Mouse (Mus musculus) effector memory CD4-positive, alpha-beta T cell, adult 7 months (primary cell): ENCODE results near the gene Xcr1. TPM values are rescaled to one million over a fixed set of nuclear protein-coding genes. Genes with fewer than 3 reads are reported as not detected.

Experiments
- polyA plus RNA-seq: library from polyadenylated mRNA; unstranded; fragments of 100-300 nt; shearing (Covaris generic); gene quantifications from one replicate; pipeline ENCODE4 v1.2.1, GENCODE M21; 2017

Xcr1 gene
- polyA plus RNA-seq: 2.0 TPM

DNA sequence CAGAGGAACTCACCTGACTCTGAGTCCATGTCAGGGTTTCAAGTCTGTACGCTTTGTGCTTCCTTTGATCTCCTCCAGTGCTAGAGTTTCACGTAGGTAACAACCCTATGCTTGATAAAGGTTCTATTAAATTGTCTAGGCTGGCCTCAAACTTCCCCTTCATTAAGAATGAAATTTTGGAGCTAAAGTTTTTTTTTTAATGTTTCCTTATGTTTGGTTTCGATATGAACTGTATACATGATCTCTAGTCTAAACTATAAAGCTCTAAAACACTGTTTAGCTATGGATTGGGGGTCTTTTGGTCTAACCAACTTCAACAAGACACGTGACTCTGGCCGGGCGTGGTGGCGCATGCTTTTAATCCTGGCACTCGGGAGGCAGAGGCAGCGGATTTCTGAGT is at the start of gene Xcr1:
TSS of gene Xcr1 (minus strand) at position 101 of the 400 bp plus-strand sequence.

DNA sequence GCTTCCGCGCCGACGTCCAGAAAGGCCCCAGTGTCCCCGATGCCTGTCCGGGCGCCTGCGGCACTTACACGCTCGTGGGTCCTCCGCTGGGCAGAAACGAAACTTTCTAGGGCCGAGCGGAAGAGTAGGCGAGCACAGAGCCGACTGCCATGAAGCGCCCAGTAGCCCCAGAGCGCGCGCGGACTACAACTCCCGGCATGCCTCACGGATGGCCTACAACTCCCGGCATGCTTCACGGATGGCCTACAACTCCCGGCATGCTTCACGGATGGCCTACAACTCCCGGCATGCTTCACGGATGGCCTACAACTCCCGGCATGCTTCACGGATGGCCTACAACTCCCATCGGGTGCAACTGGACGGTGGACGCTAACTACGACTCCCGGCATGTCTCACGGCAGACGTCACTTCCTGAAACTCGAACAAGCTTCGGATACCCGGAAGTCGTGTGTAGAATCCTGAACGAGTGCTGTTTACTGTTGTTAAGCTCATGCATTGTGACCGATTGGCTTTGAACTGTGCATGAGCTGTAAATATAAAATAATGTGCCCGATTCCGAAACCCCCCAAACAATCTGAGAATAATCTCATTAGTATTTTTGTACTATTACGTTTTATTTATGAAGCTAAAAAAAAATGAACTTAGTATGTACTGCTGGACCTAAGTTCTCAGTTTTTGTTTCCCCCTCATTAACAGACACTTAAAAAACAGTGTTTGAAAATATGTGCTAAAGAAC is 9.9 kb downstream of the Xcr1 start, which contains the start of gene Fyco1:
TSS of gene Fyco1 (minus strand) at position 187 of the 736 bp plus-strand sequence.

DNA sequence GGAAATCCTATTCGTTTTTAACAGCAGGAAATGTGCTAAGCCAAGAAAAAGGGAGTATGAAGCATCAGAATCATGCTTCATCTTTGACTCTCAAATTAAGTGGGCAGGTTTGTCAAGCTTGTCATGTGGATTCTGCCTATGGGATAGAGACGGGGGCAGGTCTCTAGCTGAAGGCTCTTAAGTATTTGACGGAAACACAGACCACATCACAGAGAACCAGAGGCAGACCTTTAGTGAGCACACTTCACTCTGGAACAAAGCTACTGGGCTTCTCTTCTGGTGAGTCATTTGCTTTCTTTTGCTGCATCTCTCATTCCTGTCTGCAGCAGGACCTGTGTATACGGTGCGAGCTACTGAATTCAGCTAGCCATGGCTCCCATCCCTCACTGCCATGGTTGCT is 55.6 kb downstream of the Xcr1 start, which contains the start of gene Cxcr6:
TSS of gene Cxcr6 (plus strand) at position 209 of the 400 bp plus-strand sequence.

Other genes starting within 250 kb of the Xcr1 start
- 0.23 TPM for gene Slc6a20b, start 229.5 kb downstream of the Xcr1 start, polyA plus RNA-seq
- gene Ccr9, start 183.6 kb downstream of the Xcr1 start, polyA plus RNA-seq: 0.45 TPM
- gene Slc6a20a, start 183.1 kb downstream of the Xcr1 start, polyA plus RNA-seq: 0.15 TPM
- gene Lztfl1, start 144.3 kb downstream of the Xcr1 start, polyA plus RNA-seq: 15.2 TPM
- gene Cxcr6, start 55.6 kb downstream of the Xcr1 start, polyA plus RNA-seq: 300 TPM
- 33.4 TPM for gene Fyco1, start 10.1 kb downstream of the Xcr1 start, polyA plus RNA-seq
- gene Ccr1, start 106.7 kb upstream of the Xcr1 start, polyA plus RNA-seq: 0.27 TPM
- gene Ccr1l1, start 116.4 kb upstream of the Xcr1 start, polyA plus RNA-seq: not detected
- gene Ccr3, start 159.9 kb upstream of the Xcr1 start, polyA plus RNA-seq: not detected
- gene Ccr2, start 239.9 kb upstream of the Xcr1 start, polyA plus RNA-seq: 37.1 TPM